Mouse (Mus musculus) neural tube, embryonic 11.5 days (tissue): ENCODE measurements around the gene Ddah1. TPM values are rescaled to one million over a fixed set of nuclear protein-coding genes. Genes with fewer than 3 reads are reported as not detected.

Experiments
- ATAC-seq: fragments of 200-750 bp; cut with Nextera tagmentation; 2 replicates; pipeline ENCODE4 v1.8.0; 2017; ENCODE audit warnings: moderate number of reproducible peaks, mild to moderate bottlenecking, moderate TSS enrichment, moderate library complexity; ENCODE audit not compliant: insufficient read depth, low FRiP score, low TSS enrichment
- DNase-seq: peaks from one replicate; pipeline ENCODE4 v3.0.0-alpha.2; 2015; ENCODE audit warnings: low spot score
- H3K27ac ChIP-seq: fragments of 300-500 bp; sonication (generic); 2 replicates; pipeline ENCODE4 v1.5.1; 2014; ENCODE audit warnings: low read depth, mild to moderate bottlenecking, low read length
- H3K27me3 ChIP-seq: fragments of 300-500 bp; sonication (generic); 2 replicates; pipeline ENCODE4 v1.6.1; 2014; ENCODE audit warnings: mild to moderate bottlenecking, low read length, mixed read lengths; ENCODE audit not compliant: control insufficient read depth, insufficient read depth
- H3K36me3 ChIP-seq: fragments of 300-500 bp; sonication (generic); 2 replicates; pipeline ENCODE4 v1.6.1; 2014; ENCODE audit warnings: mild to moderate bottlenecking, low read length, moderate library complexity, mixed read lengths; ENCODE audit not compliant: control insufficient read depth, insufficient read depth
- H3K4me1 ChIP-seq: fragments of 300-500 bp; sonication (generic); 2 replicates; pipeline ENCODE4 v1.6.1; 2014; ENCODE audit warnings: low read length, mixed read lengths; ENCODE audit not compliant: control insufficient read depth, insufficient read depth
- H3K4me2 ChIP-seq: fragments of 300-500 bp; sonication (generic); 2 replicates; pipeline ENCODE4 v1.6.1; 2014; ENCODE audit warnings: low read depth, mild to moderate bottlenecking, moderate library complexity
- H3K4me3 ChIP-seq: fragments of 300-500 bp; sonication (generic); 2 replicates; pipeline ENCODE4 v1.5.1; 2014; ENCODE audit warnings: low read depth, low read length
- H3K9ac ChIP-seq: fragments of 300-500 bp; sonication (generic); 2 replicates; pipeline ENCODE4 v1.6.1; 2014; ENCODE audit warnings: mild to moderate bottlenecking, low read length
- H3K9me3 ChIP-seq: fragments of 300-500 bp; sonication (generic); 2 replicates; pipeline ENCODE4 v1.6.1; 2016; ENCODE audit warnings: low read length; ENCODE audit not compliant: control insufficient read depth
- WGBS: fragments of 180-500 bp; shearing (Covaris S2); extraction: QIAGEN DNeasy Blood & Tissue Kit; methylation state at CpG from one replicate; pipeline ENCODE4 v1.1.7; 2014; 5-methylcytosine and 5-hydroxymethylcytosine counted together
- polyA plus RNA-seq: library from polyadenylated mRNA; unstranded; fragments of >200 nt; fragmentation: Nextera tagmentation; extraction: Ambion mirVana; gene quantifications from 2 replicates; pipeline ENCODE4 v1.2.1, GENCODE M21; 2014

Ddah1 gene
- polyA plus RNA-seq, 1 experiment from 2014 or later: 43.5 TPM

DNA sequence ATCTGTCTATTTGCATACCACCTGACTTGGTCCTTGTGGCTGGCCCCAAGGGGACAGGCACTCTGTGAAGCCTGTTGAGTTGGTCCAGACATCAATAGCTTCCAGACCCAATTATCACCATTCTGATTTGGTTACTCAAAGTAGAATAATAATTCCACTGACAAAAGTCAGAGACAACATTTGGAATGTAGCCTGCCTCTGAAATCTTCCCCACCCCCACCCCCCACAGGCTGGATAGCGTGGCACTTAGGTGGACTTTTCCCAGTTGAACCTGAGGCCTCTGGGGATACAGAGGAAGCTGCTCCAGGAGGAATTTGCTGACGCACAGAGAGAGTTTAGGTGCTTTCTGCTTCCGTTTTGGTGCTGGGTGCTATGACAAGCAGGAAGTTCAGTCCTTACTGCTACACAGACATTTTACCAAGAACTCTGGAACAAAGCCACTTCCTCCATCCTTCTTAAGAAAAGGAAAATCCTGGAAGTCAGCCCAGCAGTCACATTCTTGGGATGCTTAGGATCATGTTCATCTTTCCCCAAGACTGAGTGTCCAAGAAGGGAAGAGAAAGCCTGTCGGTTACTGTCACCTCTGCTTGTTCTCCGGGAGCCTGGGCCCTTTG lies 127.5 kb downstream of the Ddah1 start:
- Histone ChIP-seq H3K9ac (no peak overlapping the region), H3K27ac (no peak overlapping the region), H3K27me3 (no peaks in the 10 kb centered on the region), H3K36me3 (no peaks in the 10 kb centered on the region), H3K4me3 (no peak overlapping the region), H3K9me3 (no peaks in the 10 kb centered on the region), H3K4me1 (no peaks in the 10 kb centered on the region; the same call in 1 of the 2 replicates), H3K4me2 (no peak overlapping the region)
- no peak for DNase-seq
- WGBS: 67% methylated on average over 5 of the region's 5 CpGs
- ATAC-seq: no peak

GRCm38 (mm10) chr3:145887430-145887971 lies 129.0 kb downstream of the Ddah1 start:
- Histone ChIP-seq H3K27ac (no peak overlapping the region), H3K4me1 (no peaks in the 10 kb centered on the region; the same call in 1 of the 2 replicates), H3K36me3 (no peaks in the 10 kb centered on the region), H3K27me3 (no peaks in the 10 kb centered on the region), H3K9me3 (no peaks in the 10 kb centered on the region), H3K4me2 (no peak overlapping the region), H3K9ac (no peak overlapping the region), H3K4me3 (no peak overlapping the region)
- no peak for DNase-seq
- no peak for ATAC-seq
- 90% methylated on average over 6 of the region's 6 CpGs for WGBS

DNA sequence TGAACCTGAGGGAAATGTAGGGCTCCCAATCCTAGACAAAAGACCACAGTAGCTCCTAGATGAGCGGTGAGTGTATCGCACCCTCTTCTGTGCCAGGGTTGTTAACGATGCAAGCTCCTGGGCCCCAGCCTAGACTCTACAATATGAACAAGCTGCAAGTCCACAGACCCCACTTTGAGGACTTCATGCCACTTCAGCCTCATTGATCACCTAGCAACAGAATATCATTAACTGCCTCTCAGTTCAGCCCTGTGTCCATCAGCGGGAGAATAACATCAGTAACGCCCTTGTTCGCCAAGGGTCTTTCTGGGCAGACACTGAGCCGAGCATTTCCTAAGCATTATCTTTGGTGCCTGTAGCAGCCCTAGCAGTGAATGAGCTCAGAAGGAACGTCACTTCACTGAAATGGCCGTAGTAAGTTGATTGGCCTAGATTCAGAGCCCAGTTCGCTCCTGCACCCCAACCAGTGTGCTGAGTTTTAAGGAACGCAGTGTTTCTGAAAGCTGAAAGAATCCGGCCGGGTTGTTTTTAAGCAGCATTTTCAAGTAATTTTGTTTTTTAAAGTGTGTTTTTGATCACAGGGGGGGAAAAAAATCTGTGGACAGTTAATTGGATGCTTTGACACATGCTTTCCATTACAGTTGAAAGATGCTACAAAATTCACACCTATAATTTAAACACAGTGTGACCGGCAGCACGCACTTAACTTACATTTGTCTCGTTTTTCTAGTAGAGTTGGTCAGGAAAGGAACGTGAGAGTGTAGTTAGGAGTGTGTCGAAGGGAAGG lies 132.1 kb downstream of the Ddah1 start:
- Histone ChIP-seq H3K27me3 (no peaks in the 10 kb centered on the region), H3K36me3 (no peaks in the 10 kb centered on the region), H3K9me3 (no peaks in the 10 kb centered on the region), H3K4me3 (no peak overlapping the region), H3K27ac (peak overlapping the region; percentile 82), H3K4me2 (no peak overlapping the region), H3K4me1 (peaks cover 6% of the 10 kb centered on the region; the same call in 1 of the 2 replicates), H3K9ac (no peak overlapping the region)
- 57% methylated on average over 18 of the region's 18 CpGs for WGBS
- ATAC-seq (peak; percentile 92), DNase-seq (peak; percentile 63)

DNA sequence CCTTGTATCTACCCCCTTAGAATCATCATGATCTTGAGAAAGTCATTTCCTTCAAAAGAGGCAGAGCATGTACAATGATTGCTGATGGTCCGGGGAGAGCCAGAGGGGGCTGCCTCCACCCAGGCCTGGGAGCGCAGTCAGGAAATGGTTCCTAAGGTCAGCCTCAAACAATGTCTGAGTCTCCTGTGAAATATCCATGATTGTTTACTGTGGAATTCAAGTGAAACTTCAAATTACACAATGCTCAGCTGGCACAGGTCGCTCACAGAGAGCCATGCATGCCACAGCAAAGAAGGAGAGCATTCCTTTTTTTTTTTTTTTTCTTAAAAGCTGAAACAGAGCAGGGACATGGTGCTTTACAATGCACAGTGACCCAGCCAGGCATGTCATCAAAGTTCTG lies 134.0 kb downstream of the Ddah1 start:
- ATAC-seq: no peak
- Histone ChIP-seq H3K9ac (no peak overlapping the region), H3K36me3 (no peaks in the 10 kb centered on the region), H3K9me3 (no peaks in the 10 kb centered on the region), H3K4me3 (no peak overlapping the region), H3K4me2 (no peak overlapping the region), H3K27ac (no peak overlapping the region), H3K4me1 (peaks cover 6% of the 10 kb centered on the region; the same call in 1 of the 2 replicates), H3K27me3 (no peaks in the 10 kb centered on the region)
- 77% methylated on average over 3 of the region's 3 CpGs for WGBS
- no peak for DNase-seq

- H3K9ac ChIP-seq: no peak overlapping the region
- no peaks in the 10 kb centered on the region for H3K9me3 ChIP-seq
- WGBS: 61% methylated on average over 12 of the region's 12 CpGs
- H3K36me3 ChIP-seq: no peaks in the 10 kb centered on the region
- no peak overlapping the region for H3K27ac ChIP-seq
- no peak for DNase-seq
- H3K4me1 ChIP-seq: peaks cover 6% of the 10 kb centered on the region; the same call in 1 of the 2 replicates
- no peak overlapping the region for H3K4me2 ChIP-seq
- no peaks in the 10 kb centered on the region for H3K27me3 ChIP-seq
- H3K4me3 ChIP-seq: no peak overlapping the region
- no peak for ATAC-seq
These were observed 135.7 kb downstream of the Ddah1 start for GRCm38 (mm10) chr3:145894131-145894530.

DNA sequence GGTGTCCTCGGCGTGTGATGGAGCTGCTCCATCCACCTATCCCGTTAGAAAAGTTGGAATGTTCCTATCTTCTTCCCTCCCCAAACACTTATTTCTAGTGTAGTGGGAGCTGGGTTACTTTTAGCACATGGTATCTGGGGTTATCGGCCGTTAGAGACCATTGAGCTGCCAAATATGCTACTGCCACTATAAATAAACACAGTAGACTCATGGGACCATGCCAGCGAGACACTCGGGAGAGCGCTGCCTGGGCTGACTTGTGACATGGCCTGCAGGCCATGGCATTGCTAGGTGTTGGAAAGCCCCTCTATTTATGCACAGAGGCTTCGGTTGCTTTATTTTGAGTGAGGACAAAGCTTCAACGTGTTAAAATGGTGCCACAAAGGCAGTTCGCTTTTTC lies 139.3 kb downstream of the Ddah1 start:
- Histone ChIP-seq H3K27me3 (no peaks in the 10 kb centered on the region), H3K4me3 (no peak overlapping the region), H3K36me3 (no peaks in the 10 kb centered on the region), H3K27ac (no peak overlapping the region), H3K9ac (no peak overlapping the region), H3K4me2 (no peak overlapping the region), H3K4me1 (peaks cover 6% of the 10 kb centered on the region; the same call in 1 of the 2 replicates), H3K9me3 (no peaks in the 10 kb centered on the region)
- 91% methylated on average over 11 of the region's 11 CpGs for WGBS
- DNase-seq (no peak), ATAC-seq (no peak)

DNA sequence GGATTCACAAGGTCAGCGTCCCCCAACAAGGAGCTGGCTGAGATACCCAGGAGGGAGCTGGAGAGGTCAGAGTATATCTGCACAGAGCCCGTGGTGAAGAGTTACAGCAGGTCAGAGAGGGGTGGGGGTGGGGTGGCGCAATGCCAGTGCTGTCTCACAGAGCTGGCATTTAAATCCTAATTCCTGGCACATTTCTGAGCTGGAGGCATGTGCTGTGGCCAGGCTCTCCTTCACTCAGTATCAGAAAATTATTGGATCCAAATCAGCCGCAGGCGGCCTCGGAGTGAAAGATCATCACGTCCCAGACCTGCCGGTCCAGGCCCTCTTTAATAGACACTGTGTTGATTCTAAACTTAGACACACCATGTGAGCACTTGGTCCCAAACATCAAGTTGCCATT lies 141.4 kb downstream of the Ddah1 start:
- Histone ChIP-seq H3K4me3 (no peak overlapping the region), H3K4me2 (no peak overlapping the region), H3K4me1 (no peaks in the 10 kb centered on the region), H3K27me3 (no peaks in the 10 kb centered on the region), H3K9me3 (no peaks in the 10 kb centered on the region), H3K27ac (no peak overlapping the region), H3K9ac (no peak overlapping the region), H3K36me3 (no peaks in the 10 kb centered on the region)
- ATAC-seq: no peak
- no peak for DNase-seq
- 89% methylated on average over 8 of the region's 8 CpGs for WGBS

GRCm38 (mm10) chr3:145903530-145903929 lies 145.1 kb downstream of the Ddah1 start:
- Histone ChIP-seq H3K4me3 (no peak overlapping the region), H3K27me3 (no peaks in the 10 kb centered on the region), H3K4me1 (no peaks in the 10 kb centered on the region), H3K27ac (no peak overlapping the region), H3K9ac (no peak overlapping the region), H3K4me2 (no peak overlapping the region), H3K9me3 (no peaks in the 10 kb centered on the region), H3K36me3 (no peaks in the 10 kb centered on the region)
- DNase-seq: no peak
- ATAC-seq: no peak
- WGBS: 89% methylated on average over 8 of the region's 8 CpGs
